Mouse (Mus musculus) retina, postnatal 1 day (tissue): ENCODE data around the gene Zfp106.

Source experiments
- DNase-seq: peaks from one replicate; pipeline ENCODE4 v3.0.0-alpha.2; 2012

Gene Zfp106

DNA sequence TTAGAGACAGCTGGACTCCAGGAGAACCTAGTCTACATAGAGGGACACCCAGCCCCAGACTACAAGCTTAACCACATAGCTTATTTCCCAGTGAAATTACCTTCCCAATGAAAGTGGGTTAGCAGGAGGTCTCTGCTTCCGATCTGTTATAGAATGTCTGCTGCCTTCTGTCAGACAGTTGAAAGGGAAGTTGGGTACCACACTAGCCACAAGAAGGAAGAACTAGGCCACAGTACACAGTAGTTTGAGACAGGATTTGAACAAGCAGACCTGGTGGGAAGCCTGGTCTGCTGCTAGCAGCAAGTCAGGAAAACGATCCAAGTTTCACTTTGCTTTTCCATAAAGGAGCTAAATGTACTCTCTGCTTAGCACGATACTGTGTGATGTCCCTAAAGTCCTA, 94.4 kb downstream of the Zfp106 start:
- DNase-seq: no peak

DNA sequence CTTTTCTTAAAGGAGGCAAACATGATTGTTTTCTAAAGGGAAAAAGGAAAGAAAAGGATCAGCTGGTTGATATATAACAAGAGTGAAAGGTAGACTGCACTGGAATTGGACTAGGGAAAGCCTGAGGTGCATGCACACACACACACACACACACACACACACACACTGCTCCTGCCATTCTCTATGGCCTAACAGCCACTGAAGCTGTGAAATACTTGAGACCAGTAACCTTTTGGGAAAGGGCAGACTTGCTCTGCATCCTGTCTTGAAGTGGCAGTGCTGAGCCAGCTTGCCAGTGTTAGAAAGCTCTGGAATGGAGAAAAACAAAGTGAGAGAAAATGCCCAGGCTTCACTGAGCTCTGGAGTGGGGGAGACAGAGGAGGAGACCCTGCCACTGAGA, 95.6 kb downstream of the Zfp106 start:
- DNase-seq: no peak

DNA sequence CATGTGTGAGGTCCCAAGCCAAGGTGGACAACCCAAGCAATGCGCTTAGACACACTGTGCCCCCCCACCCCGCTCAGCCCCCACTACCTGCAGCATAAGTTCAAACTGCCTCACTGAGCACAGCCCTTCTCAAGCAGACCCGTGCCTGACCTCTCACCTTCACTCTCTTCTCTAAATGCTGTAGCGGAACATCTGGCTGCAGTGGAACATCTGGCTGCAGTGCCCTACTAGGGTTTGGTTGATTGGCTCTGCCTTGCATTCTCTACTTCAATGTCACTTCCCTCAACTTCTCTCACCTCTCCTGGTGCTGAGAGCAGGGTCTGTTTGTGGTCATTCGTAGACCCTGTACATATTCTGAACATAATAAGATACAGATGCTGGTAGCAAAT, 98.3 kb downstream of the Zfp106 start:
- DNase-seq: no peak

DNA sequence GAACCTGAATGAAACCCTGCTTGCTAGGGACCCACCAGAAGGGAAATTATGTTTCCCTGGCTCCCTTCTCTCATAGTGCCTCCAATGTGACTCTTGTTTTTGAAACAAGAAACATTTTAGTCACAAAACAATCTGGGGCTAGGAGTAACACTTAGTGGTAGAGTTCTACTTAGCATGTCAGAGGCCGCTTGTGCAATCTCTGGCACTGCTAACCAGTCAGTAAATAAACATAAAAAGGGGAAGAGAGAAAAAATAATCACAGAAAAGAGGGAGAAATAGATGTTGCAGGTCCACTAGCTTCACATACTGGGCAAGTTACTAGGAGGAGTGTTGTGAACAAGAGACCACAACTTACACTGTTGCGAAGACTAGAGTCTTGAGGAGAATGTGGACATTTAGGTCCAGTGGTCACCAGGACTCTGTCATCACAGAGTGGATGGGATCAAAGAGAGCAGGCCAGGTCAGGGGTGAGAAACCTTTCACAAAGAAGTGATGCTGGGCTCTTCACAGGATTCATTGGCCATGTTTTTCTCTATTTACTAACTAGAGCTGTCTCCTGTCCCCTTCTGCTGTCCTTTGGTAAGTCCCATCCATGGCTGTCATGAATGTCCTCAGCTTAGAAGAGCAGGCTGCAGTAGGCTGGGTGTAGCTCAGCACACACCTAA, 98.8 kb downstream of the Zfp106 start:
- no peak for DNase-seq

DNA sequence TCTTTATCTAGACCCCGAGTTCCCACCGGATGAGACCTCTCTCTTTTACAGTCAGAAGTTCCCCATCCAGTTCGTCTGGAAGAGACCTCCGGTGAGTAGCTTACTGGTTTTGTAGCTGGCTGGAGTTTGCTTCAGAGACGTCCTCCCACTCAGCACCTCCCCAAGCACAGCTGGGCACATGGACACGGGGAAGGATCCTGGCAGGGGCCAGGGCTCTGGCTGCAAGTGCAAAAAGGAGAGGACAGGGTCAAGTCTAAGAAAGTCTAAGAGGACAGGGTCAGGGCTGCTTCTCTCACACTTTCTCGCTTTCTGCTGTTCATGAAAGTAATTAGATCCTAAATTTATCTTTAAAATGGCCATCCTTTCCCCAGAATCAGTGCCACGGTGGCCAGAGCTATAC, 99.6 kb downstream of the Zfp106 start:
- DNase-seq: no peak

DNA sequence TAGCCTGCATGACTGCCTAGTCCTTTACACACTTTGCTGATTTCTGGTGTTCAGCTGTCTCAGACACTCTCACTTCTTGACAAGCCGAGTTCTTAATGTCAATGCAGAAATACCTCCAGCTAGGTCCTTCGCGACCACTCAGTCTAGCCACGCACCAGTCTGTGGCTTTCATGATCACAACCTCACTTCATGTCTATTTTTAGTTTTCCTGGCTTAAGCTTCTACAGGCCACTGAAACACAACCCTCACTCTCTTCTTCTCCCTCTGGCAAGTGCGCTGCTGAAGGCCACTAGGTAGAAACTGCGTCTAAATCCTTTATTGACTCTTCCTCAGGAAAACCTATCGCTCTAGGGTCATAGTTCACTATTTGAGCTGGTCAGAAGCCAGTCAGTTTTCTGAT, 100.3 kb downstream of the Zfp106 start:
- no peak for DNase-seq

DNA sequence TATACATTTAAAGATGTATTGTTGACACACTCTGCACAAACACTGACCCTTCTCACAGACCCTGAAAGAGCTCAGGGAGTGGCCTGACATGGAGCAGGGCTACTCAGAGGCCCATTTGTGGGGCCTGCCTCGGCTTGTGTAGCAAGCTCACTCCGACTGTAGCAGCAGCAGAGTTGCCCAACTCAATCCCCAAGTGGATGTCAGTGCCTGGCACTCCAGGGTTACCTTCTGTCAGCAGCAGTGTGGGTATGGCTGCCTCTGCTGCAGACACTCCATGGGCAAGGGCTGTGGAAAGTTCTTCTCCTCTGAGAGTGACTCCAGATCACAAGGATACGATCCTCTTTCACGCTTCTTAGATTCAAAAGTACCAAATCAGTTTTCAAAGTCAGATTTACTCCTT, 103.4 kb downstream of the Zfp106 start:
- DNase-seq: no peak
